Comparison of ENCODE assay signal across 8 mouse cellular contexts in genomic region chr2:153778638-153779362, GRCm38 (mm10). TPM values are rescaled to one million over a fixed set of nuclear protein-coding genes. Genes with fewer than 3 reads are reported as not detected.
A peak's percentile ranks its signal among the peaks of the same experiment; 100 is the strongest.
DNase-seq lines count a peak whose midpoint lies in the region; ATAC-seq and TF ChIP-seq lines count a peak whose summit lies in the region.

No protein-coding gene starts in this region.

- H3K4me1 ChIP-seq in hindbrain, postnatal 0 days (ENCODE audit: insufficient read depth, low read length), result no peaks in the 10 kb centered on the region
- H3K4me1 ChIP-seq in megakaryocyte, embryonic 14.5 days, result peaks cover 21% of the 10 kb centered on the region

- H3K27me3 ChIP-seq in hindbrain, postnatal 0 days (ENCODE audit: insufficient read depth, low read length), result no peaks in the 10 kb centered on the region
- H3K27me3 ChIP-seq in megakaryocyte, embryonic 14.5 days (replicated peaks), result peaks cover 2% of the 10 kb centered on the region

- H3K27ac ChIP-seq in hindbrain, postnatal 0 days, result no peak overlapping the region

- H3K36me3 ChIP-seq in hindbrain, postnatal 0 days (ENCODE audit: insufficient read depth, low read length), result no peaks in the 10 kb centered on the region
- H3K36me3 ChIP-seq in megakaryocyte, embryonic 14.5 days (replicated peaks; ENCODE audit: low read length), result peaks cover 34% of the 10 kb centered on the region

- TF ChIP-seq CTCF in hindbrain, postnatal 0 days (IDR thresholded peaks at IDR 0.05; ENCODE audit: low read depth), result no peak

- WGBS in hindbrain, postnatal 0 days, result 14% methylated on average over 24 of the region's 24 CpGs

- H3K4me2 ChIP-seq in hindbrain, postnatal 0 days (ENCODE audit: low read depth, low read length), result peak overlapping the region; percentile 61

- peak; percentile 79 for ATAC-seq in hindbrain, postnatal 0 days

- H3K9me3 ChIP-seq in hindbrain, postnatal 0 days (ENCODE audit: low read length), result no peaks in the 10 kb centered on the region
- H3K9me3 ChIP-seq in megakaryocyte, embryonic 14.5 days, result no peaks in the 10 kb centered on the region

- DNase-seq in T-cell, adult 2 months (ENCODE audit: low spot score), result peak; percentile 61
- peak; percentile 10 to 23 for DNase-seq in cerebellum, postnatal 36 days
- DNase-seq in gastrocnemius, adult 8-10 months (ENCODE audit: low spot score in 2 of 2), result peak; percentile 63 to 68
- peak; percentile 56 for DNase-seq in hindbrain, postnatal 0 days (ENCODE audit: low spot score)
- DNase-seq in left cerebral cortex, adult 9 months (ENCODE audit: low spot score in 2 of 2), result peak; percentile 3 to 39
- DNase-seq in right cerebral cortex, adult 2 months (ENCODE audit: low spot score in 2 of 2), result peak; percentile 55 to 60
- DNase-seq in urinary bladder, adult 2 months (ENCODE audit: low spot score), result peak; percentile 43

- H3K4me3 ChIP-seq in hindbrain, postnatal 0 days (ENCODE audit: low read length), result peak overlapping the region; percentile 22
- H3K4me3 ChIP-seq in megakaryocyte, embryonic 14.5 days (replicated peaks), result peak overlapping the region; percentile 88

- no peak overlapping the region; the same call in 1 of the 2 replicates for H3K9ac ChIP-seq in hindbrain, postnatal 0 days (replicated peaks; ENCODE audit: low read length)

RNA-seq across cellular contexts. Expression of gene Efcab8, which starts 0.9 kb away (rescaled TPM):
- under 1 TPM in 2 of 4 experiments, not detected in 2; 0.13 TPM for total RNA-seq in gastrocnemius, adult 8-10 months (2022)
- not detected in 2 replicates for total RNA-seq in hindbrain, postnatal 0 days (2014; rRNA removed)
- polyA plus RNA-seq in hindbrain, postnatal 0 days (2015; fragmentation: Nextera tagmentation; extraction: Ambion mirVana), result 0.04 TPM in 1 of 2 replicates, not detected in the other
- polyA plus RNA-seq in megakaryocyte, embryonic 14.5 days (2012; ENCODE audit: insufficient read depth, low replicate concordance), result 1.1 TPM in 1 of 2 replicates, not detected in the other
- 0.29 and 0.37 TPM in 2 replicates for polyA plus RNA-seq in urinary bladder, adult 2 months (2012; rRNA removed)

RNA-seq across cellular contexts. Expression of gene Mapre1, which starts 37.7 kb away (rescaled TPM):
- total RNA-seq in gastrocnemius, adult 8-10 months (2022), result 10 to 100 TPM; 31.9 to 41.1 (median 32.4) TPM
- total RNA-seq in hindbrain, postnatal 0 days (2014; rRNA removed), result 75.0 and 82.8 TPM in 2 replicates
- polyA plus RNA-seq in hindbrain, postnatal 0 days (2015; fragmentation: Nextera tagmentation; extraction: Ambion mirVana), result 354 and 355 TPM in 2 replicates
- 4.1 TPM in 1 of 2 replicates, not detected in the other for polyA plus RNA-seq in megakaryocyte, embryonic 14.5 days (2012; ENCODE audit: insufficient read depth, low replicate concordance)
- 37.1 and 43.2 TPM in 2 replicates for polyA plus RNA-seq in urinary bladder, adult 2 months (2012; rRNA removed)
